Mouse (Mus musculus): ENCODE measurements around the gene Ptch1.

Gene Ptch1

GRCm38 (mm10) chr13:63563781-63564625 is 9.4 kb downstream of the Ptch1 start:
- in situ Hi-C loops (cut with MboI, MseI): no loop called here

DNA sequence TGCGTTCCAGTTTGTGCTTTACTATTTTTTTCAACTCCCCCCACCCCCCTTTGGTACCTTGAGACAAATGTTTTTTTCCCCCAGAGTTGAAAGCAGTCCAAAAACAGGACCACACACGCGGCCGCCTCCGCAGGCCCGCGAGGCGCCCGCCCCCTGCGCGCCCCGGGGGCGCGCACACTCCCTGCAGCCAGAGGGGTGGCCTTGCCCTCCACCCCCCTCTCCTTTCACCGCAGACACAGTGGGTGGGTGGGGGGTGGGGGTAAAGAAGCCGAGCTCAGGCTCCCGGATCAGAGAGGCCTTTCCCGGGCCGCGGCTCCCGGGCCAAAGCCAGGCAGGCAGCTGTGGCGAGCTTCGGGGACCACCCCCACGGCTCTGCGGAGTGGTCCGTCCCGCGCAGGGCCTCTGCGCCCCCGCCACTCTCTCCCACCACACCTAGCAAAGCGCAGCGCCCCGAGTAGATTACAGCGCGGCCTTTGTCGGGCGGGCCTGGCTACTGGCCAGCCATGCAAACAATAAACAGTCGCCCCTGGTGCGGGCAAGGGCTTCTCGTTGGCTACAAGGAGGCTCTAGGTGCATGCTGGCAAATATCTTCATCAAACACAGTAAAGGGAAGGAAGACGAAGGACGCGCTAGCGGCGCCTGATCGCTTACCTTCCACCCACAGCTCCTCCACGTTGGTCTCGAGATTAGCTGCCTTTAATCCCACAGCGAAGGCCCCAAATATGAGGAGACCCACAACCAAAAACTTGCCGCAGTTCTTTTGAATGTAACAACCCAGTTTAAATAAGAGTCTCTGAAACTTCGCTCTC is 10.2 kb downstream of the Ptch1 start:
- in situ Hi-C loops (cut with MboI, MseI): no loop called here

DNA sequence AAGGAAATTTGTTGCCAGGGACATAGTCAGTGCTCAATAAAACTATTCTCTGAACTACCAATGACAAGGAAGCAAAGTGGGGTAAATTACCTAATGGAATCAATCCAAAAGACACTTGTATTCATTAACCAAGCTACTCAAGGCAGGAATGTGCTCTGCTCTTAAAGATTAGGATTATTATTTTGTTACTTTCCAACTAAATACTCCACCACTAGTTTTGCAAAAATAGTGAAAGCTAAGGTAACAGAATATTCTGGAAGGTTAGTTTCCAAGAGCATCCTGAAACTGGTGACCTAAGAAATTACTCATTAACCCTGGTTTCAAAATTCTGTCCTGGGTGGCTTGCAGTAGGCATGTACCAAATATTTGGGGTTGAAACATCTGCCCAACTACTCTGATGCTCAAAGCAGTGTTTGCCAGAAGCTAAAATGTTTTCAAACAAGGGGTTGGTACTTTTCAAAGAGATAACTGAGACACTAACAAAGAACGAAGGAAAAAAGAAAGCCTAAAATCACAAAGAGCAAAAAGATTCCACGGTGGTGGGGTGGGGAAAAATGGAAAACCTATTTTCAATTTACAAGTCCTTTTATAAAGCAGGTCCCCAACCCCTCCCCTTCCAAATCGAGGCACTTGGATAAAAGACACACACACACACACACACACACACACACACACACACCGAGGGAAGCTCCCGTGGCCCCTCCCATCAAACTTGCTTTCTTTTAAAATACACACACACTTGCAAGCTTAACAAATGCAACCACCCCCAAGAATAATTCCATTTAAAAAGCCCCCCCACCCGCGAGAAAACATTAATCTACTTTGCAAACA is 11.0 kb downstream of the Ptch1 start:
- in situ Hi-C loops (cut with MboI, MseI): no loop called here

DNA sequence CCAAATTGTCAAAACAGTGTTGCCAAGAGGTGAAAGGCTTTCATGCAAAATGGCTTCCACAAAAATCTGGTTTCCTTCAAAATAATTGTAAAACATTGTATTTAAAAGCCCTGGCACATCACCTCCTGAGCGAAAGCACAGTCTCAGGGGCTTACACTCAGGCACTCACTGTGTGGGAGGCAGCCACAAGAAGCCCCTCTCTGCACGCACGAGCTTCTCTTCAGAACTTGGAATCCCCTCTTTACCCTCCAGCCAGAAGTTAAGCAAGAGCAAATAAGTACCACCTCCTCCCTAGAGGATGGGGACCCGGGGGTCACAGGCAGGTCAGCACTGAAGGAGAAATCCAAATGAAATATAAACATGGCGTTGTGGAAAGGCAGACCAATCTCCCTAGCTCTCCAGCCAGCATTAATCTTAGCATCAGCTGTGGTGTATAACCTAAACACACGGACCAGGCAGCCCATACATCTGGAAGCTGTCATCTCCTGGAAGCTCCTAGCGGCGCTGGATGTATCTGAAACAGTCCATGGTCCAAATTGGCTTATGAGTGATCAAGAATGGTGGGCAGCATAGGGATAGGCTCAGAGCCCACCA is 15.0 kb downstream of the Ptch1 start:
- in situ Hi-C loops (cut with MboI, MseI): no loop called here

DNA sequence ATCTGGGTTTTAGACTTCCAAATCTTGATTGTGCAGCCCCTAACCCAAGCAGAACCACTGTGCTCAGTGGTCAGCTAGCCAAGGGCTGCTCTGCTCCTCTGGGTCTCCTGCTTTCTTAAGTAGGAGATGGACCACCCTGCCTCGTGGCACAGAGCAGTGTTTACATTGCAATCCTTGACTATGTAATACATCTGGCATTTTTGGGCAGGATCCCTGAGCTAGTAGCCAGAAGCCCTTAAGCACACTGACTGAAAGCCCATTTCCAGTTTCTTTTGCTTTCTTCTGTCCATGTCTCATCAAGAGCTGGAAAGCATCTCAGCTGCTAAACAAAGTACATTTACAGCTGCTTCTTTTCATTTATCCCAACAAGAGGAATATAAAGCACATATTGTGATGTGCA is 17.0 kb downstream of the Ptch1 start:
- in situ Hi-C loops (cut with MboI, MseI): no loop called here

DNA sequence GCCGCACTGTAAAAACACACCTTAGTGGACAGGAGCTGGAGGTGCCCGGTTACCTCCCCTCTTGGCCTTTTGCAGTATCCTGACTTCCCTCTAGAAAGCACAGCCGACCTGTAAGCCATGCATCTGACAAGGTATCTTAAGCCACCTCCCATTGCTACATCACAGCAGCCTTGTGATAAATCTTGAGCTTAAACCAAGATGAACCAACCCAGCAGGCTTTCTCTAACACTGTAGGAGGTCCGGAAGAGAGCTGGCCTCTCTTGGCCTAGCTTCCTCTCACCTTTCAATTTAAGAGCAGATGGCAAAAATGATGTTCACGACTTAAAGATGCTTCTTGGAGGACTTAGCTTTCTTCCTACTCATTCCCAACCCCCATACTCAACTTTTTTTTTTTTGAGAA is 17.5 kb downstream of the Ptch1 start:
- in situ Hi-C loops (cut with MboI, MseI): no loop called here

GRCm38 (mm10) chr13:63554569-63554968 is 18.8 kb downstream of the Ptch1 start:
- in situ Hi-C loops (cut with MboI, MseI): no loop called here

GRCm38 (mm10) chr13:63553436-63553835 is 20.0 kb downstream of the Ptch1 start:
- in situ Hi-C loops (cut with MboI, MseI): no loop called here

- in situ Hi-C loops (cut with MboI, MseI): no loop called here
These were observed 21.0 kb downstream of the Ptch1 start for GRCm38 (mm10) chr13:63552291-63552932.

DNA sequence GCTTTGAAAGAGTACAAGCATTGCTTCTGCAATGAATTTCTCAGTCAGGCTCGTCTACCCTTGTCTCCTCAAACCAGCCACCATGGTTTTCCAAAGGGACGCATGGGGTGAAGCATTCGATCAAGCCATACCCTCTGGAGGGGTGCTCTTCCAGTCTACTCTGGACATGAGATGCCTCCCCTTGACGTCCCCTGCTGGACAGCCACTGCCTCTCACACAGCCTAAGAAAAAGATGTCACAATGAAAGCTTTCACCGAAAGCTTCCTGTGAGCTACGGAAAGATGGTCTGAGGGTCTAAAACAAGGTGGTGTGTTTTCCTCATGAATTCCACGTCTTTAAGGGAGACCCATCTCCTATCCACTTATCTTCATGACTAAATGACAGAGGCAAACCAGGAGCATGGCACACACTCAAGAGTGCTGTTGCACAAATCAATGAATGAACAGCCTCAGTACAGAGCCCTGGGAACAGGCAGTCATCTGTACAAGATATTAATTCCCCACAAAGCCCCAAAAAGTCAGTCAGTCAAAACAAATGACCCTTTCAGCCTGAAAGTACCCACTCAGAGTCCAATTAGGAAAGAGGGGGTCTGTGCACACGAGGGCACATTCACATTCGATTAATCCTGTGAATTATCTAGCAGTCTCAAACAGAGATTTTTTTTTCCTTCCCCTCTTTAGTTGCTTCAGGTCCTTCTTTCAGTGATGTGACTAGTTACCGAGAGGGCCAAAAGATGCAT is 21.7 kb downstream of the Ptch1 start:
- in situ Hi-C loops (cut with MboI, MseI): no loop called here

DNA sequence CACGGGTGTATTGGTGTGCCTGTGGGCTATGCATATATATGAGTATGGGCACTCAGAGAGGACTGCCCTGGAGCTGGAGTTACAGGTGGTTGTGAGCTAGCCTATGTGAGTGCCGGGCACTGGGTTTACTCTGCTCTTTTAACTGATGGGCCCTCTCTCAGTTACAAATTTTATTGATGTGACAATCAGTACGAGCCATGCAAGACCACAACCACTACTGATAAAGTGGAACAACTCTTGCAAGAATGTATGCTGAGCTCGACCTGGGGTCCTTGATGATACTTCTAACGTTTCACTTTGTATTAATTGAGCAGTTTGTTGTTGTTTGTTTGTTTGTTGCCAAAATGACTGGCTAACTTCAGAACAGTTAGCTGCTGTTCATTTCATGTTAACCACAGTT is 23.0 kb downstream of the Ptch1 start:
- in situ Hi-C loops (cut with MboI, MseI): no loop called here

- in situ Hi-C loops (cut with MboI, MseI): no loop called here
These were observed 24.2 kb downstream of the Ptch1 start for GRCm38 (mm10) chr13:63549210-63549609.

GRCm38 (mm10) chr13:63548571-63548970 is 24.8 kb downstream of the Ptch1 start:
- in situ Hi-C loops (cut with MboI, MseI): no loop called here

GRCm38 (mm10) chr13:63545291-63545690 is 28.1 kb downstream of the Ptch1 start:
- in situ Hi-C loops (cut with MboI, MseI): no loop called here

GRCm38 (mm10) chr13:63544967-63545253 is 28.5 kb downstream of the Ptch1 start:
- in situ Hi-C loops (cut with MboI, MseI): no loop called here

GRCm38 (mm10) chr13:63544119-63544966 is 29.1 kb downstream of the Ptch1 start:
- in situ Hi-C loops (cut with MboI, MseI): no loop called here

- in situ Hi-C loops (cut with MboI, MseI): no loop called here
These were observed 29.9 kb downstream of the Ptch1 start for GRCm38 (mm10) chr13:63543459-63543858.

DNA sequence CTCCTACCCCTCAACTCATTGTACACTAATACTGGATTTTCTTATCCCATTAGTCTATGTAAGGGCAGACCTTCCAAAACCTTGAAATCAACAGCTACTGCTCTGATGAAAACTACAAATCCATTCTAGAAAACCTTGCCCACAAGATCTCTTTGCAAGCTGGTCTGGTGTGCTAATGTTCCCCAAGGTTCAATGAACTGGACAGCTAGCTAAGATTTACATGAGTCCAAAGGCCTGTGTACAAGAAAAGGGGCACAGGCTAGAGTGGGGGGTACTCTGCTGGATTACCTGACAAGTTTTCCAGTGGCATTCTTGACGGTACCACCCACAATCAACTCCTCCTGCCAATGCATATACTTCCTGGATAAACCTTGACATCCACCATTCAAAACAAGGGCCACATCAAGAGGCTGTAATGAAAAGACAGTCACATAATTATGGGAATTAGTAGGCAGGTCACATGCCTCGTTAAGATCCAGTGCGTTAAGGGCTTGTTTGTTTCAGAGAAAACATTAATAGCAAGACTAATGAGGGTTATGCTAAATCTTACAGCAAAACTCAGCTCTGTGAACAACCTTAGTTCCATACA is 30.5 kb downstream of the Ptch1 start:
- in situ Hi-C loops (cut with MboI, MseI): no loop called here

DNA sequence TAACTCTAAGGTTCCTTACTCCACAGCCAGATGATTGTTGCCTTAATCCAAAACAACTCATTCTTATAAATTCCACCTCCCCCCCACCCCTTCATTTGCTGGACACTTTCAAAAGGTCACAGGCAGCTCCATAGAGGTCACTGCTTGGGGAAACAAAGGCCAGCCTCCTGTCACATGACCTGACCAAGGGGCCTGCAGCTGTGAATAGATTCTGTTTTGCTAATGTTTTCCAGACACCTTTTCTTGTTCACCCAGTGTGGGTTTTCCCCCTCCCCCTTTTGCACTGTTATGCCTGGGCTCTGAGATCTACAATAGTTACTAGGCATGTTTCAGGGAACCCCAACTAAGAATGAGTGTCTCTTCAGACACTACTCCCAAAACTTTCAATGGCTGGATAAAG is 31.9 kb downstream of the Ptch1 start:
- in situ Hi-C loops (cut with MboI, MseI): no loop called here
